Mouse (Mus musculus): ENCODE data around the gene Tmie.

DNA sequence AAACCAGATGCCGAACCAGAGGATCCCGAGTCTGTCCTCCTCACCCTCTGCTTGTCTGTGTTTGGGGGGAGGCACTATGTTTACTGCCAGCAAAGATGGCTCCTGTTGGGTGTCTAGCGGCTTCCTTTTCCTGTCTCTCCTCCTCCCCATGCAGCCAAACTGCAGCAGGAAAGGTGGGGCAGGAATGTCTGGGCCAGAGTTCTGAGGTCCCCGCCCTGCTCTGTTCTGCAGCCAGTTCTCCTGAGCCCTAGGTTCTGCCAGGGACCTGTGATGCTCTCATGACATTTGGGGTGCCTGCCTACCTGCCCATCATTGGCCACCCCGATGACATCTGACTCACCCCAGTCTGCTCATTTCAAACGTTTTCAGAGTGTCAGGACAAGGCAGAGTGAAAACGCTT, 2.0 kb upstream of the Tmie start:
- TF ChIP-seq NRF1 (IDR thresholded peaks at IDR 0.05; ENCODE audit: low read depth, low read length) (no peak), EP300 (IDR thresholded peaks at IDR 0.05; ENCODE audit: low read length) (no peak), POLR2A (IDR thresholded peaks at IDR 0.05; ENCODE audit: low read depth, low read length) (no peak), MAFK (IDR thresholded peaks at IDR 0.05; ENCODE audit: insufficient replicate concordance, low read length) (no peak), CTCF (conservative IDR thresholded peaks at IDR 0.05 in 1 of 2, IDR thresholded peaks at IDR 0.05 in 1 of 2; ENCODE audit: low read depth in 2 of 2, low read length in 2 of 2) (no peak), POLR2AphosphoS2 (IDR thresholded peaks at IDR 0.05; ENCODE audit: low read depth, low read length) (no peak), TCF12 (IDR thresholded peaks at IDR 0.05; ENCODE audit: low read depth, low read length) (no peak), MAZ (IDR thresholded peaks at IDR 0.05; ENCODE audit: low read depth, low read length) (no peak), SIN3A (IDR thresholded peaks at IDR 0.05; ENCODE audit: low read length) (no peak)

All from CH12.LX (cell line).